Mouse (Mus musculus) adrenal gland, postnatal 4 days (tissue): ENCODE results near the gene Zfp771. TPM values are rescaled to one million over a fixed set of nuclear protein-coding genes. Genes with fewer than 3 reads are reported as not detected.
A peak's percentile ranks its signal among the peaks of the same experiment; 100 is the strongest.

Experiments
- DNase-seq, 2 experiments: peaks; one replicate each; pipeline ENCODE4 v3.0.0; 2021 to 2022; ENCODE audit warnings: low spot score in 2 of 2, mixed read lengths in 2 of 2
- long read RNA-seq, 2 experiments: library from polyadenylated mRNA; stranded (forward); transcript quantifications; one replicate each; pipeline ENCODE4 v2.0.0; 2021
- total RNA-seq, 2 experiments: library from RNA; stranded (reverse); gene quantifications; 2 replicates each; pipeline ENCODE4 v1.2.3; 2021

The Zfp771 gene
- 10 to 100 TPM; 36.3 to 39.2 TPM for total RNA-seq
- long read RNA-seq, experiment 1, transcript Zfp771-201 (3 exons, 1,484 nt): major isoform, 24 of 72 reads
- long read RNA-seq, experiment 1, partial matches to known transcripts: 5 of 72 reads
- long read RNA-seq, experiment 1, other reads (novel, unspliced or antisense): 43 of 72 reads
- long read RNA-seq, experiment 2, transcript Zfp771-201 (3 exons, 1,484 nt): major isoform, 44 of 85 reads
- long read RNA-seq, experiment 2, partial matches to known transcripts: 5 of 85 reads
- long read RNA-seq, experiment 2, other reads (novel, unspliced or antisense): 36 of 85 reads

DNA sequence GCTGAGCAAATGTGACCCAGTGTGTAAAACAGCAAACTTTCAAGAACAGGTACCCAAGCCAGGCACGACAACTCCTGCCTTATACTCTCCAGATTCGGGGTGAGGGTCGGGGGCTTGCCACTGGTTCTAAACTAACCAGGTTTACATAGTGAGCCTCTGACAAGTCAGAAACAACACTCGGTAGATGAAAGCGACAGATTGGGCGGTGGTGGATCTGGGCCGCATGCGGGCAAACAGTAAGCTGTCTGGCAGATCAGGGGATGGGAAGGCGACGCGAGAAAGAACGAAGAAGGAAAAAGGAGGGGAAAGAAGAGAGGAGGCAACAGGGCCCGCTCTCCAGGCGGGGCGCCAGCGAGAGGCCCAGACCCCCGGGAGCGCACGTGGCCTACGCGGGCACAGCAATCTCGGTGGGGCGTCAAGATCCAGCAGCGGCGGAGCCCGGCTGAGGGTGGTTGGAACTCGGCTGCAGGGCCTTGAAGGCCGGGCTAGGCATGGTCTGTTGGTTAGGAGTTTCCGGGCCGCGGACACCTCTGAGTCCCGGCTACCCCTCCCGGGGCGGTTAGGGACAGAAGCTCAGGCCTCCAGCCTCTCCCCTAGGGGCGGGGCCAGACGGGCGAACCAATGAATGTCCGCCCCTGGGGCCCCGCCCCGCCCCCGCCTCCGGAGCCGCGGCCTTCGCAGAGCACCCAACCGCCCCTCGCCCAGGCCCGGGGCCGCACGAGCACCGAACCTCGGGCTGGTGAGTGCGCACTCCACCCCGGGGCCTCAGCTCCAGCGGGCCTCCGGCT, at the start of gene Zfp771:
Gene Zfp771, plus strand, starts transcription at position 405 of the 788 bp plus-strand sequence.
- DNase-seq: peak; percentile 90 to 91

DNA sequence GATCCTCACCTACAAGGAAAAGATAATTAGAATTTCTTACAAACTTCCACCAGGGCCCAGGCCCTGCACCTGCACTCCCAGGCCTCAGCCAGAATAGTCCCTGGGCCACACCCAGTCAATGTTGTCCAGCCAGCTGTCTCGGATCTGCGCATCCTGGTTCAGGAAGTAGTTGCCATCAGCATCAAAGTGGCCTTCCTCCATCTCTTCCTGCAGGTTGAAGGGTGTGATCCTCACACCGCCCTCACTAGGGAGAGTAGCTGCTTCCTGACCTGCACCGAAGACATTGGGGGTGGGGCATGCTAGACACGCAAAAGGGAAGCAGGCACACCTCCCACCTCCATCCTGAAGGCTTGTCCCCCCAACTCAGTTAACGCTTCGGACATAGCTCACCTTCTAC, 49.4 kb upstream of the Zfp771 start:
- no peak for DNase-seq

DNA sequence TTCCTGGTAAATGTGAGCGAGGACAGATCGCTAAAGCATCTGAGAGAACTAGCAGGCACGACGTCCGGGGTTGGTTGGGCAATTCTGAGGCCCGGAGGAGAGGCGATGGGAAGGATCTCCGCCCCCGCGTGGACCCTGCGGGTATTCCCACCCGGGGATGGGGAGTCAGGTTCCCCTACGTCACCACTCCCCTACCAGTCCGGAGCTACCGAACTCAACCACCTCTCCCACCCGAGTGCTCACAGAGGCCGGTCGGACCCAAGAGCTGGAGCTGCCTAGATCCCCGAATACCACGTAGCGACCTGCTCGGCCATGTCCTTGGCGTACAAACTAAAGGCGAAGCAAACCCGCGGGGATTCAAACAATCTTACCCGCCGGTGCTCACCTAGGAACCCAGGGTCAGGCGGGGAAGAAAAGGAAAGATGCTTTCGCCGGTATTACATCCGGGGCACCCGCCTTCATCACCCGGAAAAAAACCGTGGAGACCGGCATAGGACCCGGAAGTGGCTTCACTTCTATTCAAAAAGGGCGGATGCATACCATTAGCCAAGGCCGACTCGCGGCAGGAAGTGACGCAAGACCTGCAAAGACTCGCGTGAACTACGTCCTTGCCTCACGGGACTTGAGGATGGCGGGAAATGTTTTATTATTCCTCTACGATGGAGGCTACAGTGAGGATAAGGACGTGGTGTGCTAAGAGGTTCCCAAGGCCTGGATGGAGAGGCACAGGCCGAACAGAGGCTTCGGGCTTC, 48.4 kb upstream of the Zfp771 start, which contains the start of gene Cd2bp2:
Gene Cd2bp2, minus strand, starts transcription at position 507 of the 752 bp plus-strand sequence.
- DNase-seq: peak; percentile 81 to 92

DNA sequence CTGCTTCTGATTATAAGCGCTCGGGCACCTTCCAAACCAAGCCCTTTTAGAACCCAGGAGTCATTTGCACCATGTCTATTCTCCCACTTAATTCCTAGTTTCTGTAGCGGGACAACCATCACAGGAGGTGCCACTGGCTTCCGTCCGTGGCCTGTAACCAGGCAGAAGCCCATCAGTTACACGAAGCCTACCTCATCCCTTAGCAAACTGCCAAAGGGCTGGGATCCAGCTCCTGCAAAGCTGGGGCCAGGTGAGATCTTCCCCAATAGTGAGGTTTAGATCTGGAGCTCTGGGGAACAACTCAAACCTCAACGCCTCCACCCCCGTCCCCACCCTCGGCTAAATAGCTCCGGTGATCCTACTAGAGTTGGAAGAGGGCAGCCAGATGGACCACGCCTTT, 47.6 kb upstream of the Zfp771 start:
- no peak for DNase-seq

DNA sequence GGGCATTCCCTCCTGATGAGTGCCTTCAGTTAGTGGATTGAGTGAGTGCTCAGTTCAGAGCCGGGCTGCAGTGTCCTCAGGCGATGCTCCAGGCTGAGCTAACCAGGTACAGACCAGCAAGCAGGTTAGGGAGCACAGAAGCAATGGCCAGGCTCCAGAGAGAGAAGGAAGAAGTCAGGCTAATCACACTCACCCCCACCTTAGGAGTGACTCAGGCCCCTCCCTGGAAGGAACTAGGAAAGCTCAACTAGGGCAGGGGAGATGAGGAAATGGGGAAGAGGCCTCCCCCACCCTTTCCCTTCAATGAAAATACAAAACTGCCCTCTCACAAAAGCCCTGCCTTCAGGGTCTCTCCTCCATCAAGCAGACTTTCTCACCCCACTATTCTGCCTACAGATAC, 37.5 kb upstream of the Zfp771 start:
- DNase-seq: no peak

DNA sequence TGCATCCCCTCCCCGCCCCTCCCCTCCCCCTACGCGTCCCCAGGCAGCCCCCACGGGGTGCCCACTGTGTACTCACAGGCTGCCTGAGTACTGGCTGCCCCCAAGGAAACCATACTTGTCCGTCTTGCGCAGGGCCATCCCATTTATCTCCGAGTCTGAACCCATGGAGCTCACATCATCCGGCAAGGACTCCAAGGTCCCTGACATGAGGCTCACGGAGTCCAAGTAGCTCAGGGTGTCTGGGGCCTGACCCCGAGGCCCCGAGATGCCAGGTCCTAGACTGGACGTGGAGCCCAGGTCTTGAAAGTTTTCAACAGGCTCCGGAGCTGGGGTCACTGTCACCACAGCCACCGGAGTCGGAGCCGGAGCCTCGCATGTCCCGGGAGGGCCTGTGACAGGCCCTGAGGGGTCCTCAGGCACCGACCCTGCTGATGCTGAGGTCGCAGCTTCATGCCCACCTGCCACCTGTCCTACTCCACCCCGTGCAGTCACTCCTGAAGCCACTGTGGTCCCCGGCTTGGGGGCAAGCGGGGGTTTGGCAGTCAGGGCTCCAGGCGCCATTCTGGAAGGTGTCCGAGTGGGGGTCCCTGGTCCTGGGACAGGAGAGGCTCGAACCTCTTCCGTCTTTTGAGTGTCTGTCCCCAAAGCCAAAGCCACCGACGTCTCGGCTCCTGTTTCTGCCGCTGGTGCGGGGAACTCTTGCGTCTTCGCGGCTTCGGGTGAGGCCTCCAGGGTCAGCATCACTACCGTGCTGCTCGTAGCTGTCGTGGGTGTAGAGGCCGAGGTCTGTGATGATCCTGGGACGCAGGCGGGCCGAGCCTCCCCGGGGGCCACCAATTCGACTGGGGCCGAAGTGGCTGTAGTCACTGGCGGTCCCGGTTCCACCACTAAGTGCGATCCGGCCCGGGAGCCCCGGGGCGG, 36.4 kb upstream of the Zfp771 start:
- peak in 1 of 2 experiments; percentile 27 for DNase-seq

DNA sequence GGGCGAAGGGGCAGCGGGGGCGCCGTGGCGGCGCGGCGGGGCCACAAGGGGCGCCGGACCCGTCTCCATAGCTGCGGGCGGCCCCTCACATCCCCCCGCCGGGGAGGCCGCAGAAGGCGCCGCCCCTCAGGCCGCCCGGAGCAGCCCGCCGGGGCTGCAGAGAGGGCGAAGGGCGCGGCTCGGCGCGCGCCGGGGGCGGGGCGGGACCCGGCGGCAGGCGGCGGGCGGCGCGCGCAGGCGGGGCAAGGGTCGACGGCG, 35.9 kb upstream of the Zfp771 start, which contains the start of gene Tbc1d10b:
Gene Tbc1d10b, minus strand, starts transcription at position 174 of the 258 bp plus-strand sequence.
- DNase-seq: peak in 1 of 2 experiments; percentile 44

DNA sequence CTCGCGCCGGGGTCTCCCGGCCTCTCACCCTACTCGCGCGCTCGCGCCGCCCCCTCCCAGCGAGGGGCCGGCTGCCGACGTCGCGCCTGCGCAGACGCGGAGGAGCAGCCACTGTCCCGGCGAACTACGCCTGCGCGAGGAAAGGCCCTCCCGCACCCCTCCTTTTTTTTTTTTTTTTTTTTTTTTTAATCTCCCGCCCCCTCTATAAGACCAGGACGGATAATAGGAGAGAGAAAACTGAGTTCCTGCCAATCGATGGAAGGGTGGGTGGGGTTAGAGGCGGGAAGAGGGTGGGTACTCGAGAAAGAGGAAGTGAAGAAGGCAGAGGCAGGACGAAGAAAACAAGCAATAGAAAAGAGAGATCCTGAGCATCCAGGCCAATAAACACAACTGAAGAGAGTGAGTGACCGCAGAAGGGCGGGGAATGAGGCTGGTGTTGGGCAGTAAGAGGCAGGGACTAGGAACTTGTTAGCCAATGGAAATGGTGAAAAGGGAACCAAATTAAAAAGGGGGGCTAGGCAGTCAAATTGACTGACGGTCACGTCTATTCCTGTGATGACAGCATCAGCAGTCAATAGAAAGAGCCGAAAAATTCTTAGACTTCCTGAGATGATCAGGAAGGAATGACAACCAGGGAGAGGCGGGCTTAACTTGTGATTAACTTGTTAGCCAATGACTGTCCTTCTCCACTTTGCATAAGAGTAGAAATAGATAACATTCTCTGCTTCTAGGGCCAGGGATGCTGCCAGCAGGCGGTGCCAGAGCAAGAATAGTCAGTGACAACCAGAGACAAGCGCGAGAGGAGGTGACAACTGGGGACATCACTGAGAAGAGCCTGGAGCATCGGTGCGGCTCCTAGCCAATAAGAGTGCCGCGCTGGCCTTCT, 35.3 kb upstream of the Zfp771 start, which contains the start of gene Mylpf:
Gene Mylpf, plus strand, starts transcription at position 338 of the 886 bp plus-strand sequence.
- DNase-seq: peak; percentile 76 to 86

DNA sequence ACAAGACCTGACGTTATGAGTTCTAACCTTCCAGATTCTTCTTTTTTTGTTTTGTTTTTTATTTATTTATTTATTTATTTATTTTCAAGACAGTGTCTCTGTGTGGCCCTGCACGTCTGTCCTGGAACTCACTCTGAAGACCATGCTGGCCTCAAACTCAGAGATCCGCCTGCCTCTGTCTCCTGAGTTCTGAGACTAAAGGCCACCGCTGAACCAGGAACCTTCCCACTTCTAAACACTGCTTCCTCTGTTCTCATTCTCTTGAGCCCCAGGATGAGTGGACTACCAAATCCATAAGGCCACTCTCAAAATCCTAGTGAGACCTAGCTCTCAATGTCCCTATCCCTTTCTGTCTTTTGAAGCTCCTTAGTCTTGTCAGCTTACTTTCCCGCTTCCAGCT, 34.2 kb upstream of the Zfp771 start:
- no peak for DNase-seq

DNA sequence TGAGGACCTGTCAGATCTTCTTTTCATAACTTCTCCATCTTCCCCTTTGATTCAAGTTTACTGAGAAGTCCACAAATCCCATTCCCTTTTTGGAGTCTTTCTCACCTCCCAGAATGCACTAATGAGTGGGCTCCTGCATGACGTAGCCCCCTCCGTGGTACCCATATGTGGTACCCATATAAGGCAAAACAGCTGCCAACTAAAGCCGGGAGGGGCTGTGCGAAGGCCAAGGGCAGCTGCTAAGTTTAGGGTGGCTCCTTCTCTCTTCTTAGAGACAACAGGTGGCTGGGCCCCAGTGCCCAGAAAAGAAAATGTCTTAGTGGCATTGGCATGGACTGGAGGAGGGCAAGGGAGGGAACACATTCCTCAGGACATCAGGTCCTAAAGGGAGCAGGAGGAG, 33.8 kb upstream of the Zfp771 start:
- DNase-seq: no peak

DNA sequence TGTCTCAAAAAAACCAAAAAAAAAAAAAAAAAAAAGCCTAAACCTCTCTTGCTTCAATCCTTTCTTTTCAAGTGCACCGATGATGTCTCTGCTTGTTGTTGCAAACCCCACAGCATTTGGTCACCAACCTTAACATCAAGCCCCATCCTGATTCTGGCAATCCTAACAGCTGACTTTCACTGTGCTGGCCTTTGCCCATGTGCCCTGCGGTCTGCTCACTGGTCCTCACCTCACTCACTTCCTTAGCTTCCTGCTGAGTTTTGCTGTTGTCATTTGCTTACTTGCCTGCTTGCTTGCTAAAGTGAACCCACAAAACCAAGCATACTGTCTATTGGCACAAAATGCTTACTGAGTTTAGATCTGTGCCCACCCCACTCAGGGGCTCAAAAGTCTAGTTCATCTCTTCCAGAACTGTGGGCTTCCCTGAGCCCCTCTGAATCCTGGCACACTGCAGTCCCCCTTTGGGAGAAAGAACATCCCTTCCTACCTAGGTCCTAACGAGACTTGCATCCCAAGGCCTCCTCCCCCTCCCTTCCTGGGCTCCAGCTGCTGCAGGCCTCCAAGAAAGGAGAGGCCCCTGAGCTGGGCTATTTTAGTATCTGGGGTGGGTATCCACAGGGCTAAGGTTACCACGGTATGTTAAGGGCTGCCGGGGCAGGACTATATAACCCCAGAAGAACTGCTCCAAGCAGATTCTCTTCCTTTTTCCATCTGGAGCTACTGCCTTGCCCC, 32.9 kb upstream of the Zfp771 start:
- no peak for DNase-seq

DNA sequence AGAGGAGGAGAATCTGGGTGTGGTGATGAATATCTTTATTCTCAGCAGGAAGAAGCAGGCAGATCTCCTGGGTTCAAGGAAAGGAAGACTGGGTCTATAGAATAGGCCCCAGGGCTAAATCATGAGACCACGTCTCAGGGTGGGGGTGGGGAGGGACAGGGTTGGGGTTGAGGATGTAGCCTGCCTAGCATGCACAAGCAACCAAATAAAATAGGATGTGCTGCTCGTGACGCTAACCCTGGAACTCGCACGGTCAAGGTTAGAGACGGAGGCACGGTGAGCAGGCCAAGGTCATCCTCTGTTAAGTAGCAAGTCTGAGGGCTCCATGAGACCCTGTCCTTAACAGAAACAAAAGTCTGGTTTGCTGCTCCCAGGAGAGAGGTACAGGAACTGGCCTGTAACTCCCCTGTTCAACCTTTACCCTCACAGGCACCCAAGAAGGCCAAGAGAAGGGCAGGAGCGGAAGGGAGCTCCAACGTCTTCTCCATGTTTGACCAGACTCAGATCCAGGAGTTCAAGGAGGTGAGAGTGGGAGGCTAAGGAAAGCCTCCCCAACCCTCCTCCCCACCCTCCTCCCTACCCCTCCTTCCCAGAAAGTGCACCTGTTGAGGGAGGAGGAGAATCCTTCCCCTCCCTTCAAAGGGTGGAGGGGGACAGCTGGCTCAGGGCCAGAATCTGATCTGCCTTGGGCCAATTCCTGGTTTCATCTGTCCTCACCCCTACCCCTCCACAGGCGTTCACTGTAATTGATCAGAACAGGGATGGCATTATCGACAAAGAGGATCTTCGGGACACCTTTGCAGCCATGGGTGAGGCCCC, 31.4 kb upstream of the Zfp771 start:
- no peak for DNase-seq

DNA sequence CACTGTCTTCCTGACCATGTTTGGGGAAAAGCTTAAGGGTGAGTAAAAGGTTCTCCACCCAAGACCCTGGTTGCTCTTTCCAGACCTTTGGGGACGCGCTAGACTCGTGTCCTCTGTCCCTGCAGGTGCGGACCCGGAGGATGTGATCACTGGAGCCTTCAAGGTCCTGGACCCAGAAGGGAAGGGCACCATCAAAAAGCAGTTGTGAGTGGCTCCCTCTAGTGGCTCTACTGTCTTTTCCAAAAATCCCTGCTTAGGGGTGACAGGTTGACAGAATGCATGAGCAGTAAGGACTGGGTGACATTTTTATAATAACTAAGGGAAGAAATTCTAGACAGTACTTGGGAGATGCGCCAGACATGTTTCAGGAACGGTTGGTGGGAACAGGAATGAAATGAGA, 30.6 kb upstream of the Zfp771 start:
- no peak for DNase-seq

DNA sequence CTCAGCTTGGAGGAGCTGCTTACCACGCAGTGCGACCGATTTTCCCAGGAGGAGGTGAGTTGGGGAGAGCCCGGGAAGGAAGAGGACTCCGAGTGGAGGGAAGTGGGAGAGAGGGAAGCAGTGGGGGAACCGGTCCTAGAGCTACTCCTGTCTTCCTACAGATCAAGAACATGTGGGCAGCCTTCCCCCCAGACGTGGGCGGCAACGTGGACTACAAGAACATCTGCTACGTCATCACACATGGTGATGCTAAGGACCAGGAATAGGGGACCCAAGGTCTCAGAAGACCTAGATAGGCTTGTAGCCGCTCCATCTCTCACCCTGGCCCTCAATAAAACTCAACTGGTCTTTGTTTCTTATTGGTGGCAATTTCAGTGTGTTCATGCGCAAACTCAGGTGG, 30.1 kb upstream of the Zfp771 start:
- DNase-seq: no peak

DNA sequence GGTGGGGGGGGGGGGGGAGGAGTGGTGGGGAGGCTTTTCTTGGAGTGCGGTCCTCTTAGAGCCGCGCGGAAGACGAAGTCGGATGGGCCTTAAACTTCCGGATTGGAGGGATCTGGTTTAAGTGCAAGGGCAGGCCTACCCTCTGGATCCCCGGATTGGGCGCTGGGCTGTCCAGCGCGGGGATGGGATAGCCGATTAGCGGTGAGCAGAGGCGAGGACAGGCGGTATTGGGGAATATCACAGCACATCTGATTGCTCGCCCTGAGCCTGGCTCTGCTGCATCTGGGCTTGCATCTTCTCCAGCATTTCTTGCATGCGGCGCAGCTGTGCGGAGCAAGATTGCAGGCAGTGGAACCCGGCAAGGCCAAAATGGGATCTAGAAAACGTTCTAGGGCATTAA, 29.6 kb upstream of the Zfp771 start:
- no peak for DNase-seq

DNA sequence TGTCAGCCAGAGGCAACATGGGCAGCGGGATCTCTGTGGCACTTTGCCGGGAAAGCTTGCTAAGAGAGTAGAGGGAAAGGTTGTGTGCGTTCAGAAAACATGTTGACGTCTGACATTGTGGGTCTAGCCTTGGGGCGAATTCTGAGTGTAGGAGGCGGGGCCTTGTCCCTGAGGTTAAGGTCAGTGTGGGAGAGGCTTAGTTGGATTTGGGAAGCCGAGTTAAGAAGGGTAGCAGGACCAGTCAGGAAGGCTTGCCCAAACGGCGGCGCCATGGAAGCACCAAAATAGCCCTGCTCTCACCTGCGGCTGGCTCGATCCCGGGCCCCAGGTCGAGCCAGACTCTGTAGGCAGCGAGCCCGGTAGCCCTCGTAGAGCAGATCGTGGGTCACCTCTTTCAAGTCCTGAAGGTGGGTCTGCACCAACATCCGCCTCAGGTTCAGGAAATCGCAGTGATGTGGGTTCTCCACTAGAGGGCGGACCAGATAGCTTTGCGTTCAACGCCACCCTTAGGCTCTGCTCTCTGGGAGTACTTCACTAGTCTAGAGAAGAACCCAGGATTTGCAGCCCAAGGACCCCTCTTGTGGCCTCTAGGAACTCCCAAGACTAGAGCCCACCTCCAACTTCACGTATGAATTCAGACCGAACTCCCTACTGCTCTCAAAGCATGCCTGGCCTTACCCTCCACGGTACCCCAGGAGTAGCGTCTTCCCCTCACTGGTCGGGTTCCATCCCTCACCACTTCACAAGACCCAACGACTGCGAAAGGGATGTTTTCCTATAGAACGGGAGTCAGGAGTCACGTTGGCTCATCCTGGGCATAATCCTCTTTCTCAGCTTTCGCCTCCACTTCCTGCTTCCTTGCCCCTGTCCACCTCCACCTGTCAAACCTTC, 28.8 kb upstream of the Zfp771 start:
- peak in 1 of 2 experiments; percentile 43 for DNase-seq

DNA sequence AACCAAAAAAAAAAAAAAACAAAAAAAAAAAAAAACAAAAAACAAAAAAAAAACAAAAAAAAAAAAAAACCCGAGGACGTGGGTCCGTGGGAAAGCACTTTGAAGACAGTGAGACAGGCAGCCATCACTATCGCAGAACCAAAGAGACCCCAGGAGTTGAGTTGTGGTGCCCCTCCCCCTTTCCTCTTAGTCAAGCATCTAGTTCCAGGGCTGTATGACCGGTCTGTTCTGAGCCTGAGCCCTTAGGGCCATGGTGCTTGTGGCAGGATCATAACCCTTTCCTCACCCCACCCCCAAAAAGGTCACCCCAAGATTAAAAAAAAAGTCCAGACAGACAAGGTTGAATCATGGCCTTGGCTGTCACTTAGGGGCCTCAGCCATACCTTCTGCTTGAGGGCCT, 27.8 kb upstream of the Zfp771 start:
- DNase-seq: no peak
